Mouse (Mus musculus): Measurements from ENCODE around the gene Cnrip1. TPM values are rescaled to one million over a fixed set of nuclear protein-coding genes. Genes with fewer than 3 reads are reported as not detected.

Gene Cnrip1
- polyA plus RNA-seq (2012; rRNA removed; ENCODE audit: low replicate concordance), result 18.7 and 19.6 TPM in 2 replicates

GRCm38 (mm10) chr11:17051545-17052475 lies at the start of gene Cnrip1, which contains the start of gene Plek:
TSS of gene Cnrip1 (plus strand) at chr11:17051586.
TSS of gene Plek (minus strand) at chr11:17052381.

Other genes starting within 250 kb of the Cnrip1 start
- gene Fbxo48, start 100.2 kb upstream of the Cnrip1 start, polyA plus RNA-seq (2012; rRNA removed; ENCODE audit: low replicate concordance), result 0.22 and 0.48 TPM in 2 replicates
- gene Plek, start 795 bp downstream of the Cnrip1 start, polyA plus RNA-seq (2012; rRNA removed; ENCODE audit: low replicate concordance), result 2.8 and 5.8 TPM in 2 replicates
- gene Ppp3r1, start 107.7 kb downstream of the Cnrip1 start, polyA plus RNA-seq (2012; rRNA removed; ENCODE audit: low replicate concordance), result 26.8 and 77.3 TPM in 2 replicates
- 5.4 and 9.0 TPM in 2 replicates for gene Wdr92, start 130.5 kb downstream of the Cnrip1 start, polyA plus RNA-seq (2012; rRNA removed; ENCODE audit: low replicate concordance)
- 3.5 and 4.2 TPM in 2 replicates for gene Pno1, start 160.0 kb downstream of the Cnrip1 start, polyA plus RNA-seq (2012; rRNA removed; ENCODE audit: low replicate concordance)
- 4.3 and 12.5 TPM in 2 replicates for gene C1d, start 206.0 kb downstream of the Cnrip1 start, polyA plus RNA-seq (2012; rRNA removed; ENCODE audit: low replicate concordance)

All from mammary gland, adult 2 months (tissue).